Mouse (Mus musculus): ENCODE results near the gene Tgif2. TPM values are rescaled to one million over a fixed set of nuclear protein-coding genes. Genes with fewer than 3 reads are reported as not detected.
A peak's percentile ranks its signal among the peaks of the same experiment; 100 is the strongest.
"Not testable (repeated sequence)": the region's sequence is repeated elsewhere in the genome, so short reads cannot be mapped to it uniquely, and the experiment has no call there.

Gene Tgif2
- total RNA-seq (2021): 6.9 and 7.7 TPM in 2 replicates
- long read RNA-seq, experiment 1, transcript Tgif2-202 (3 exons, 2,900 nt): major isoform, 8 of 16 reads
- long read RNA-seq, experiment 1, partial matches to known transcripts: 0 of 16 reads
- long read RNA-seq, experiment 1, other reads (novel, unspliced or antisense): 7 of 16 reads
- long read RNA-seq, experiment 2, partial matches to known transcripts: 0 of 6 reads
- long read RNA-seq, experiment 2, other reads (novel, unspliced or antisense): 4 of 6 reads

DNA sequence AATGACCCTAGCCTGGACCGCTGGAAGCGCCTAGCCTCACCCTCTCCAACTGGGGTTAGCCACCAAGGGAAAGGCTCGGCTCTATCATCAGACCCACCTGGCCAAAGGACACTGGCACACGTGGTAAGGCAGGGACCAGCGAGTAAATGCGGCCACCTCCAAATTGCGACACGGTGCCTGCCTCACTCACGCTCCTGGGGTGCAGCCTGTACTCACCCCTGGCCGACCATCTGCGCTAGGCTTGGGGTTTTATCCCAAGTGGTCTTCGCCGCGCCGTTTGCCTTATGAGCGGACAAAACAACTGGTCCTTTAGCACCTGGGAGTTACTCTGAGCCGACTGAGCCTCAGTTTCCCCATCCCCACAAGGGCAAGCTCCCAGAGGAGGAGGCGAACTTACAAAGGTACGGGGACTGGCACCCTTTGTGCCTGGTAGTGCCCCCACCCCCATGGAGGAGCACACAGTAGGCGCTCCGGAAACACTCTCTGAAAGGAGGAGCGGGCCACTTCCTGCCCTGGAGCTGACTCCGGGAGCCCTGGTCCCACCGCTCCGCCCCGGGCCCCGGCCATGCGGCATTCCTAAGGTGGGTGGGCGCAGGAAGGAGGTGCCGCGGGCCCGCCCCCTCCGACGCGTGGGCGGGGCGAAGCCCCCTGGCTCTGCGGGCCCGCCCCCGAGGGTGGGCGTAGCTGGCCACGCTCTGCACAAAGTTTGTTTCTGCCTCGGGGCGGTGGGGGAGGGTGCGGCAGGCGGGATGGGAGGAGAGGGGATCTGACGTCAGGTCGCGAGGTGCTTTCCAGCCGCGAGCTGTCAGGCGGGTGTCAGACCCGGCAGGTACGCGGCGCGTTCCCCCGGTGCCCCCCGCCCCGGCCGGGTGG lies at the start of gene Tgif2:
Gene Tgif2, plus strand, starts transcription at position 689 of the 873 bp plus-strand sequence.
- DNase-seq: peak; percentile 85

DNA sequence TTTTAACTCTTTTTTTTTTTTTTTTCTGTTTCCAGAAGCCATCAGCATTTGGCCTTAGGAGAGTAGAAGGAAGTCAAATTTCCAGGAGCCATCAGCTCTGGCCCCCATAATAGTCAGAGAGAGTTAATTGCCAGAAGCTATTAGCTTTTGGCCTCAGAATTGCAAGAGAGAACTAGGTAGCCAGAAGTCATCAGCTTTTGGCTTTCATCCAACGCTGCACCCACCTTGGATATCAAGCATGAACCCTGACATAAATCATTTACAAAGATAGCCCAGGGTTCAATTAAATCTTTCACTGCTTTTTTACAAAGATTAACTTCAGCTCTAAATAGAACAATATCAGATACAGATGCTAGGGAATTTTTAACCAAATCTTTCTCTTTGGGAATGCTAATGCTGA lies 41.3 kb upstream of the Tgif2 start:
- no peak for DNase-seq

DNA sequence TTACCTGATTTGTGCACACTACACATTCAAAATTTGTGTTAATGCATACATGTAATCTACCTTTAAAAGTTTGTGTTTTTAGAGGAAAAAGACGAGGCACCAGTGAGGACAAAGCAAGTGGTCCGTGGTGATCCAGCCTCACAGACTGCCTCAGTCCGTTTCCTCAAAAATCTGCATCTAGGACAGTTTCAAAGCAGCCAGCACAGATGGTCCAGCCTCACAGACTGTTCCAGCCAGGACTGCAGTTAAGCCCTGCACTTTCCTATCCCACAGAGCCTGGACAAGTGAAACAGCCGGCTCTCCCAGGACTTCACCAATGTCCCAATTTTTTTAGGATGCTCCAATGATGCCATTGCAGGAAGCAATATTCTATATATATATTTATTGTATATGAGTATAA lies 38.8 kb upstream of the Tgif2 start:
- DNase-seq: no peak

DNA sequence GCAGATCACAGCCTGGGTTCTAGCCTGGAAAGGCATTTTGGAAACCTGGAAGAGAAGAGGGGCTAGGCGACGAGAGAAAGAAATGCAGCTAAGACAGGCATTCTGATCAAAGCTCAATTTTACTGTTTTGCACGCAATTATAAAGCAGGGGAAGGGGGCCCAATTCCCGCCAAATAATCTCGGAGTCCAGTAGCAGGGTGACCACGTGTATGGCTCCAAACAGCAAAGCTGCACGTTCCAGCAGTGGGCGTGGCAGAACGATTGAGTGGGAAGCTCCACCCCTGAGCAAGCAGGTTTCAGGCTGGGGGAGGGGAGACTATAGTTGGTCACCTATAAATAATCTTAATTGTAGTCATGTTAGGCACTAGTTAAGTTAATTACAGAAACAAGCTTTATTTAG lies 37.7 kb upstream of the Tgif2 start:
- DNase-seq: not testable (repeated sequence)

DNA sequence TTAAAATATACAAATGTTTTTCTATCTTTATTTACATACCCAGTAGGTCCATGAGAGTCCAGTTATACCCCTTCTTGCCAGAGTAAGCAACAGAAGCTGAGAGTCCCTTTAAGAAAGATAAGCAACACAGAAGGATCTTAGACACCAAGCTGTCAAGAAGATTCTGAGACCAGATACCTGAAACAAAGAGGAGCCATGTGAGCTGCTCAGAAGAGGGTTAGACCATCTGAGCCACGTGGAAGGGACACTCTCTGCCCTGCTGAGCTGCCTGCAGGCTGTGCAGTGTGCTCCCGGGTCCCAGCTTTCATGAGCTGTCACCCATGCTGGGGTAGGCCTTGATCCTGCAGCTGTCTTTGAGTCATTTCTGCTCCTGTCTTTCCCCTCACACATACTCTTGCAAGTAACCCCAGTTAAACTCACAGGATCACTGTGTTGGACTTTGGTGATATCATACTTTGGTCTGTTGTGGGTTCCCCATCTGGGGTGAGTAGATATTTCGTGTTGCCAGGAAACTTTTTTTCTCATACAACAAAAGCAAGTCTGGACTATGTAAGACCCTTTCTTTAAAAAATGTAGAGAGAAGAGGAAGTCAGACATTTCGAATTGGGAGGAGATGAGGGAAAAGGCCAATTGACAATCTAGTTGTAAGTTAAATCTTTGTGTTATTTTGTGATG lies 36.0 kb upstream of the Tgif2 start:
- no peak for DNase-seq

DNA sequence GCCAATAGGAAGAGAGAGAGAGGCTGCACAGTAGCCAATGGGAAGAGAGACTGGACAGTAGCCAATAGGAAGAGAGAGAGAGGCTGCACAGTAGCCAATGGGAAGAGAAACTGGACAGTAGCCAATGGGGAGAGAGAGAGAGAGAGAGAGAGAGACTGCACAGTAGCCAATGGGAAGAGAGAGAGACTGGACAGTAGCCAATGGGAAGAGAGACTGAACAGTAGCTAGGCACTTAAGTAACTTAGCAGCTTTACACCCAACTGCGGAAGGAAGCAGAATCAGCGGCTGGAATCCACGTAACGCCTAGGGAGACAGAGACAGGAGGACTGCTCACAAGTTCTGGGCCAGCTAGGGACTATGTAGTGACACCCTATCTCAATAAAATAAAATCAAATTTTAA lies 35.2 kb upstream of the Tgif2 start:
- no peak for DNase-seq

DNA sequence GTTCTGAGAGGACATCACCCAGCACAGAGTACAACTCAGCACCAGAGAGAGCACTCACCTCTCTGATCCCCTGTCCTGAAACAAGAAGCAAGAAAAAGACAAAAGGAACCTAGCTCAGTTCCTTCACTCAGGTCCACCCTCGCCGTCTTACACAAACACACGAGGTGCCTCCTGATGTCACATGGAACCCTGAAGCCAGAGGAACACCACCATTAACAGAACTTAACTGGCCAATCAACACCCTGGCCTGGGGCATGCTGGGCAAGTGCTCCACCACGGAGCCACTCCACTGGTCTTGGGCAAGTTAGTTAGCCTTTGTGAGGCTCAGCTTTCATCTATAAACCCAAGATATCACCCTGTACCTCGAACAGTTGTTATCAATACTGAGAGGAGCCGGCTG lies 32.9 kb upstream of the Tgif2 start:
- DNase-seq: no peak

DNA sequence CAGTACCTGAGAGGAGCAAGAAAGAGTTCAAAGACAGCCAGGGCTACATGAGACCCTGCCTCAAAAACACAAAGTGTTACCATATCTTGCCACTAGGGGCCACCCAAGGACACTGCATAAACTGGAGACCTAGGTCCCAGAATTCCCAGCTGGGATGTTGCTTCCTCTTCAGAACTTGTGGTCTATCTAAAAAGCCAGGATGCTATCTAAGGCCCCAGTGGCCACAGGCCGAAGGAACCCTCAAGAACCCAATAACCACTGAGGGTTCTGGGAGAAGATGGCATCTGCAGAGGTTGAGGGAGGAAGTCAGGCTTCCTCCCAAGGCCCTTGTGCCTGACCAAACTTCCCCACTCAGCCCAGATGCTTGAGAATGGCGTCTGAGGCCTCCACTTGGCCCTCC lies 30.2 kb upstream of the Tgif2 start:
- peak; percentile 70 for DNase-seq

DNA sequence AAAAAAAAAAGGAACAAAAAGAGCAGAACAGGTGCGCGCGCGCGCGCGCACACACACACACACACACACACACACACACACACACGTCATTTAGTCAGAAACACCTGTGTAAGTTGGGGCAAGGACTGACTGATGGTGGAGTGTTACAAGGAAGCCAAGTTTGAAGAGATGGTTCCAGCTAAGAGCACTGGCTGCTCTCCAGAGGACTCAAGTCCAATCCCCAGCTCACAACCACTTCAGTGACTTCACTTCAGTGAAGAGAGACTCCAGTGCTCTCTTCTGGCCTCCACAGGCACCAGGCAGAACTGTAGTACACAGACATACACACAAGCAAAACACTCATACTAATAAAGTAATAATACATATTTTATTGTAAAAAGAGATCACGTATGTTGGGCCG lies 29.1 kb upstream of the Tgif2 start:
- DNase-seq: no peak

DNA sequence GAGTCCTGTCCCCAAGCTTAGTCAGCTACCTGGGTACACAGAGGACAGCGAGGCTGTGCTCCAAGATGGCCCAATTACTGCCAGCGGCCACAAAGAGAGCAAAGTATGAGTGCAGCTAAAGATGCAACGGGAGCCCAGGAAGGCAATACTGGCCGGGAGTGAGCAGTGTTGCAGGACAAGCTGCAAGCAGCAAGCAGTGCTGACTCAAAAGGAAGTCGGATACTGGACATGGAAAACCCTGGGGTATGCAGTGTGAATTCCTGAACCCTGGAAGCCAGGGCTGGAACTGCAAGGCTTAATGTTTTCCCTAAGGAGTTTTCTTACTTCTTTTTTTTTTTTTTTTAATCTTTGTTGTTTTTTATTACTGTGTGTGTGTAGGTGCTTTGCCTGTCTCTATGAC lies 28.3 kb upstream of the Tgif2 start:
- no peak for DNase-seq

DNA sequence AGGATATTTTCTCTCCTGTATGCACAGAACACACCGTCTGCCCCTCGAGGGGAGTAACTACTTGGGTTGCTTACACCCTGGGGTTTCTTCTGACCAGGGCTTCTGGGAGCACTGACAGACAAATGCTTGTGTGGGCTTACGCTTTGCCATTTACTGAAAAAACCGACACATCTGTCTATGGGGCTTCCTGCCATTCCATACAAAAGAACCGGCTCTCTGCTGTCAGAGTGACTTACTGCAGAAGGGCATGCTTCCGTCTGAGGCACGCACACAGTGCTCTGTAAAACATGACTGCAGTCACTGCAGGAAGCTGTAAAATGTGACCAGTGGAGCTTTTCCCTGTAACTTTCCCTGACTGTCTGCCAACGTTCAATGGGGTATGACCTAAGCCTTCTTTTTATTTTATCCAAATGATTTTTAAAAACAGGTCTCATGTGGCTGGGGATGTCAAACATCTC lies 25.4 kb upstream of the Tgif2 start:
- peak; percentile 46 for DNase-seq

DNA sequence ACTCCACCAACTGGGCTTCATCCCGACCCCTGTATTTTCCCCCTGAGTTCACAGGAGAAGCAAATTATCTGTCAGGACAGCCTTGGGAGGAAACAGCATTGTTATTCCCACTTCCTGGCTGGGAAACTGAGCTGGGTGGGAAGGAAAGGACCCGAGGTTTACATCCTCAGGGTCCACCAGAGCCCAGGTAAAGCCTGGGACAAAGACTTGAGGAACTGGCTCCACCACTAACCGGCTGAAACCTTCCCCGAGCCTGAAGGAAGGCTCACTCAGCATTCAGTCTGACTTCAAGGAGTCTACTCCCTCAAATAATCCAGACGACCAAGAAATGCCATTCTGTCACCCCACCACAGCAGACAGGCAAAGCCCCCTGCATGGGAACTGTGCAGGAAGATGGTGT lies 24.9 kb upstream of the Tgif2 start:
- no peak for DNase-seq

DNA sequence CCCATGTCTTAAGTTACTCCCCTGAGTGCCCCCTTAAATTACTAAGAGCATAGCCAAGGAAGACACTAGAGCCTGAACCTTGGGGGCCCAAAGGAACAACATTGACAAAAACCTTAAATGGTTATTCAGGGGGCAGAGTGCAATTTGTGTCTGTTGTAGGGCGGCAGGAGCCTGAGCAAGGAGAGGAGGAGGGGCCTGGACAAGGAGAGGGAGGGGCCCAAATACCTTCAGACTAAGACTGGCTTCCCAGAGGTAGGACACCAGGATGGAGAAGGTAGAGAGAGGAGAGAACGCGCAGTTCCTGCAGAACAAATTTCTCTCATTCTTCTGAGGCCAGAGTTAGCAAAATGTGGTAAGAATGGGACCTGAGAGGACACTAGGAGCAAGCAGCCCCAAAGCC lies 24.4 kb upstream of the Tgif2 start:
- no peak for DNase-seq

DNA sequence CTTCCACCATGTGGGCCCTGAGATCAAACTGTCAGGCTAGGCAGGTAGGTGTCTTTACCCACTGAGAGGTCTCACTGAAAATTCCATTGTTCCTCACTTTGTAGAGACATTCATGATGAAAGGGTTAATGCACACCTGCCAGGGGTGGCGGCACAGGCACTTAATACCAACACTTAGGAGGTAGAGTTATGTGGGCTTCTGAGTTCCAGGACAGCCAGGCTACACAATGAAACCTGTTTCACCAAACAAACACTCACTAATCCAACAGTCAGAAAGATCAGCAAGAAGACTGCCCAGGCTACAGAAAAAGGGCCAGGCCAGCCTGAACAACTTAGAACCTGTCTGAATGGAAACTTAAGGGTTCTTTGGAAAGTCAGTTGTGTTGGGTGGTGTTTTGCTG lies 23.7 kb upstream of the Tgif2 start:
- DNase-seq: no peak

DNA sequence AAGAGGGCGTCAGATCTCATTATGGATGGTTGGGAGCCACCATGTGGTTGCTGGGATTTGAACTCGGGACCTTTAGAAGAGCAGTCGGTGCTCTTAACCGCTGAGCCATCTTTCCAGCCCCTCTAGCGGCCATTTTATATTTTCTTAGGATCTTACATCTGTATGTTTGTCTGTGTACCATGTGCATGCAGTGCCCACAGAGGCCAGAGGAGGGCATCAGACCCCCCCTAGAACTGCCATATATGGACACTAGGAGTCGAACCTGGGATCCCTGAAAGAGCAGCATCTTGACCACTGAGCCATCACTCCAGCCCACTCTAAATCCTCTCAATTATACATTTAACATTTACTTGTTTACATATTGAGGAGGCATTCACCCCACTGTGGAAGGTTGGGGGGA lies 14.7 kb upstream of the Tgif2 start:
- DNase-seq: not testable (repeated sequence)

DNA sequence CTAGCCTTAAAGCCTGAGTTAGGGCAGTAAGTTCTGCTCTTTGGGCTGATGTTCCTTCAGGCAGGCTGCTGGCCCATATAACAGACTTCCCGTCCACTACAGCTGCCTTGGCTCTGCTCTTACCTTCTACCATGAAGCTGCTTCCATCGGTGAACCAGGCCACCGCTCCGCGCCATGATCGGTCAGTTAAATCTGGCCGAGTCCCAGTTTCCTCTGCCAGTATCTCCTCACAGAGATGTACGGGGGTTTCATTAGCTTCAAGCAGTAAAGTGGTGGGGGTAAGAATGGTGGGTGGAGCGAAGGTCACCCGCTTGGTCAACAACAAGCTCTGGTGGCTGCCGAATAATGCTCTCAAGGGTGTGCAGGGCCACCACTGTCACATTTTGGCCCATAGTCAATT lies 5.5 kb upstream of the Tgif2 start:
- DNase-seq: no peak

DNA sequence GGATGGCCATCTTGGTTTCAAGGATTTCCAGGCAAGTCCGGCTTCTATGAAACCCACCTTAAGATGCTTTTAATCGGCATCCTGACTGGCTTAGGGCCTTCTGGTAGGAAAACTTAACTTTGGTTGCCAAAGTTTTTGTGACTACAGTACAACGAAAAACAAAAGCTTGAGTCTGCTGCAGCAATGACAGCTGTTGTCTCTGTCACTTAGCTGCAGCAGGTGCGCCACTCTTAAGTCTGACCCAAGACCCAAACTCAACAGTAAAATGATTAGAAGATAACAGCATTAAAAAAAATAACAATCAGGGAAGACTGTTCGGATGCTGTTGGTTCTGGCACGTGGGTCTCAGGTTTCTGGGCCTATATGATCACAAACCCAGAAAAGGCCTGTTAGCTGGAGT lies 968 bp upstream of the Tgif2 start:
- no peak for DNase-seq

DNA sequence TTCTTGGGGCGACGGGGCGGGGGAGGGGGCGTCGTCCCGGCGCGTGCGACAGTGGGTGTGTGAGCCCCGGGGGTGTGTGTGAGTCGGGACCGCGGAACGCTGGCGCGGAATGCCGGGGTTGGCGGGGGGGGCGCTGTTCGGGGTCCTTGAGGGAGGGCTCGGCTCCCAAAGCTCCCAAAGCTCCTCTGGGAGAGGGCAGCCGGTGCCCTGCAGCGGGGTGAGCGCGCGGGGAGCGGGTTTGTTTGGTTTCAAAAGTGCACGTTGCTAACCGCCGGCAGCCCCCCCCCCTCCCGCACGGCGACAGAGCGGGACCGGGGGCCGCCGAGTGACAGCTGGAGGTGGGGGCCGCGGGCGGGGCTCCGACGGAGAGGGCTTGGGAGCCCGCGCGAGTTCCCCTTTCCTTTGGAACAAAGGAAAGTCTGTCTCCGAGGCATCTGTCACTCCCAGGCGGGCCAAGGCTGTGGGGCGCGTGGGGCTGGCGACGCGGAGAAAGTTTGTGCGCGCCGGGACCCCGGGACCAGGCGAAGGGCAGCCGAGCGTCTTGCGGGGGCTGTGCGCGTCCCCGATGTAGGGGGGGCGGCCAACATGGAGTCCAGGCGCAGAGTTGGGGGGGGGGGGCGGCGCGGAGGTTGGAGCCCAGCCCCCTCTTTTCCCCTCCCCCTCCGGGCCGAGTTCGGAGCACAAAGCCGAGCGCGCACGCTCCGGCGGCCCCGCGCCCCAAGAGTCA lies 657 bp downstream of the Tgif2 start:
- peak; percentile 60 for DNase-seq

DNA sequence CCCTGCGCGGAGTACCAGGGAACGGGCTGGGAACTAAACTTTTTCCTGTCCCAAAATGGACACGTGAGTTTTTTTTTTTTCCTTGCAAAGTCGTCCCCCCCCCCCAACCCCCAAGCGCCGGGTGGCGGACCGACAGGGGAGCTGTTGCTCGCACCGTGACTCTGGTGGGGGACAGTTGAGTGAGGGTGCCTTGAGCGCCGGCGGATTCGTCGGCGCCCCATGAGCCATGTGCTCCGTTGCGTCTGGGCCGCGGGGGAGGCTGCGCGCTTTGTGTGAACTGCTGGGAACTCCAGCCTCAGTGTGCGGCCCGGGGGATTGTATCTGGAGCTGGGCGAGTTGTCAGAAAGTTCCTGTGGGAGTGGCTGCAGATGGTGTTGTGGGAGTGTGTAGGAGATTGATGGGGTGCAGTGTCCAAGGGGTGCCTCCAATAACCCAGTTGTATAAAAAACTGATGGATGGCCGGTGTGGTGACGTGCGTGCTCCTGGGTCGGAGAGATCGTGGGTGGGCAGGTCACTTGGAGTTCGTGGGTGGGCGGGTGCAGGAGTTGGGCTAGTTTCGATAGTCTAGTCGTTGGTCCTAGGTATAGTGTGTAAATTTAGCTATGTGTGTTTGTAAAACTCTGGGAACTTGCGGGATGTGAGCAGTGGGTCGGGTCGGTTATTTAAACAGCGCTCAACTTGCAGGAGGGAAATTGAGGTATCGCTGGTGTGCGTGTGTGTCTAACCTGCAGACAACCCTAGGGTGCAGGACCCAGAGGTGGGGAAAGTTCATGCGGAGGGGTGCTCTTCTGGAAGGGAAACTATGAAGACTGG lies 1.4 kb downstream of the Tgif2 start:
- DNase-seq: peak; percentile 82

DNA sequence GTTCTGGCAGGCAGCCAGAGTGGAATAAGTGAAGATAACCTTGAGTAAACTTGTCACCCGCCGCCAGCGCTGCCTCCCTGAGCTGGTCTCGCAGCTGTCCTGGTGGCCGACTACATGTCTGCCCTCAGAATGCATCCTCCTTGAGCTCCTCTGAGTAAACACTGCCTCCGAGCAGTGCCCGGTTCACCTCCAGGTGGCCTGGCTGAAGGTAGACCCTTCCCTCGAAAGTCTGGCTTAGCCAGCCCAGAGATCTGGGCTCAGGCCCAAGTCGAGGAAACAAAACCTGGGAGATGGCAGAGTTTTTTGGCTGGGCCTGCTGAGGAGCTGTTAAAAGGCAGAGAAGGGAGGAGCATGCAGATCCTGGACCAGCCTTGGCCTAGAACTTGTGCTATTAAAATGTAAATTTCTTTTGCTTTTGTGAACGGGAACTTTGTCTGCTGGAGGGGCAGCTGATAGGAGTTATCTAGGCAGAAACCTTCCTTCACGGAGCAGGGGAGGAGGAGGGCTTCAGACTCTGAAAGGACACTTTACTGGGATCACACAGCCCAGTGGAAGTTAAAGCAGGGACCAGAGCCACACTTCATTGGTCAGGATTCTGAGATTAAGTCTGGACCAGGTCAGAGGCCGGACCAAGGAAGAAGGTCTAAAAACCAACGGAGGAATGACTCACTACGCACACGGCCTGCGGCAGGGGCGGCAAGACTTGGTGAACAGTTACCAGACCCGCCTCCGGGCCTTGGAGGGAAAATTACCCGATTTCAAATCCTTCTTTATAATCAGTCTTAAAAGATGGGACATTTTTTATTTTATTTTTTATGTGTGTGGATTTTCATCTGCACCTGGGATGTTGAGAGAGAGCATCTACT lies 2.3 kb downstream of the Tgif2 start:
- peak; percentile 76 for DNase-seq

DNA sequence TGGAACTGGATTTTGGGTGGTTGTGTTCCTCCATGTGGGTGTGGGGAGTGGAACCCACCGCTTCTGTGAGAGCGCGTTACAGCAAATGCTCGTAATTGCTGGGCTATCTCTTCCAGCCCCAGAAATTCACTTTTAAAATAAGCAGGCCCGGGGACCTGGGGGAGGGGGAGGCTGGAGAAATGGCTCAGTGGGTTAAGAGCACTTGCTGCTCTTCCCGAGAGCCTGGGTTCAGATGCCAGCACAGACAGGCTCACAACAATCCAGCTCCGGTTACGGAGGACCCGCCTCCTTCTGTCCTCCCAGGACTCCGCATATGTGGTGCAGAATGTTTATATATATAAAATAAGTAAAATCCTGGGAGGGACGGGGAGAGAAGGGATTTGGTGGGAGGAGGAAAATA lies 2.9 kb downstream of the Tgif2 start:
- no peak for DNase-seq

Measured in adrenal gland, postnatal 14 days (tissue).